27 mouse cellular contexts compared by ENCODE assay signal in the genomic region with DNA sequence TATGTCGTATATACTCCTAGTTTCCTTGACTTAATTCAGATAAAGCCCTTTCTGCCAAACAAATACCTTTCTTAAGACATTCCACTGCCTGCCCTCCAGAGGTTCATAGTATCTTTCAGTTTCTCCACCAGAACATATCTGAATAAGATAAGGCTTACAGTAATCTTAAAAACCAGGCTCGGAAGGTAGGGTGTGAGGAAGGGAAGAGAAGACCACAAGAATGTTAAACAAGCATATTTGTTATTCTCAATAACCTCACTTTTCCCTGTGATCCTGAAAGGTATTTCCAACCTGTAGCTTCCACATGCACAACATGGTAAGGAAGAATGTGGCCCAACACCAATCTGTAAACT. TPM values are rescaled to one million over a fixed set of nuclear protein-coding genes. Genes with fewer than 3 reads are reported as not detected.
DNase-seq lines count a peak whose midpoint lies in the region; ATAC-seq and TF ChIP-seq lines count a peak whose summit lies in the region.
"Had no signal": no experiment of that assay in that cellular context is flagged by ENCODE, and none has a peak within 500 bp of the region (broad histone marks: within the 10 kb centered on the region; RNA-seq: fewer than 3 reads in every experiment).

No protein-coding gene starts in this region.

- H3K9me3 ChIP-seq in heart, embryonic 11.5 days (replicated peaks; ENCODE audit: control insufficient read depth, low read length) = no peaks in the 10 kb centered on the region
- H3K9me3 ChIP-seq in heart, embryonic 10.5 days = no peaks in the 10 kb centered on the region
- H3K9me3 ChIP-seq in megakaryocyte, embryonic 14.5 days = no peaks in the 10 kb centered on the region
- no peaks in the 10 kb centered on the region for H3K9me3 ChIP-seq in liver, embryonic 13.5 days (replicated peaks)
- H3K9me3 ChIP-seq in stomach, postnatal 0 days (ENCODE audit: control insufficient read depth, low read length) = no peaks in the 10 kb centered on the region
- no peaks in the 10 kb centered on the region for H3K9me3 ChIP-seq in kidney, embryonic 14.5 days (ENCODE audit: control insufficient read depth, low read length)
- H3K9me3 ChIP-seq: embryonic facial prominence, embryonic 10.5 days; forebrain, embryonic 13.5 days; heart, embryonic 15.5 days; hindbrain, embryonic 10.5 days; intestine, embryonic 15.5 days; midbrain, embryonic 10.5 days had no signal

- no peaks in the 10 kb centered on the region for H3K27me3 ChIP-seq in heart, embryonic 11.5 days (ENCODE audit: control insufficient read depth, insufficient read depth, low read length)
- H3K27me3 ChIP-seq in heart, embryonic 10.5 days (ENCODE audit: insufficient read depth, poor library complexity, severe bottlenecking) = no peaks in the 10 kb centered on the region
- no peaks in the 10 kb centered on the region for H3K27me3 ChIP-seq in megakaryocyte, embryonic 14.5 days (replicated peaks)
- H3K27me3 ChIP-seq in liver, embryonic 13.5 days = no peaks in the 10 kb centered on the region
- H3K27me3 ChIP-seq in stomach, postnatal 0 days (ENCODE audit: control insufficient read depth, insufficient read depth, low read length) = no peaks in the 10 kb centered on the region
- no peaks in the 10 kb centered on the region for H3K27me3 ChIP-seq in kidney, embryonic 14.5 days (ENCODE audit: control insufficient read depth, insufficient read depth, low read length)
- H3K27me3 ChIP-seq: forebrain, embryonic 13.5 days; heart, embryonic 15.5 days; intestine, embryonic 15.5 days had no signal

- no peak overlapping the region for H3K9ac ChIP-seq in heart, embryonic 11.5 days (ENCODE audit: low read depth, low read length)
- peak overlapping the region; percentile 54 for H3K9ac ChIP-seq in liver, embryonic 13.5 days
- no peak overlapping the region for H3K9ac ChIP-seq in stomach, postnatal 0 days (ENCODE audit: low read length)
- no peak overlapping the region for H3K9ac ChIP-seq in kidney, embryonic 14.5 days (ENCODE audit: low read depth, low read length)
- H3K9ac ChIP-seq: forebrain, embryonic 13.5 days; heart, embryonic 15.5 days; intestine, embryonic 15.5 days had no signal

- no peak for TF ChIP-seq CTCF in stomach, postnatal 0 days (IDR thresholded peaks at IDR 0.05; ENCODE audit: low read depth)

- no peak for ATAC-seq in heart, embryonic 11.5 days (replicated peaks; ENCODE audit: insufficient number of reproducible peaks, low FRiP score, low TSS enrichment)
- ATAC-seq in megakaryocyte, adult 5-6 weeks (ENCODE audit: poor library complexity, severe bottlenecking) = no peak
- ATAC-seq in liver, embryonic 13.5 days (ENCODE audit: low read depth) = peak; percentile 46
- ATAC-seq in megakaryocyte-erythroid progenitor cell, adult 5-6 weeks (replicated peaks; ENCODE audit: low FRiP score, low TSS enrichment, poor library complexity, severe bottlenecking) = peak; percentile 41
- no peak for ATAC-seq in stomach, postnatal 0 days (ENCODE audit: low FRiP score, low TSS enrichment)
- no peak for ATAC-seq in kidney, embryonic 14.5 days (ENCODE audit: low FRiP score, low TSS enrichment)
- ATAC-seq: forebrain, embryonic 13.5 days; hindbrain, embryonic 16.5 days; intestine, embryonic 15.5 days; midbrain, embryonic 16.5 days had no signal

- 22% methylated on average over 2 of the region's 2 CpGs for WGBS in heart, embryonic 11.5 days (ENCODE audit: insufficient replicate concordance)
- 21% methylated on average over 2 of the region's 2 CpGs for WGBS in heart, embryonic 10.5 days
- 9% methylated on average over 2 of the region's 2 CpGs for WGBS in liver, embryonic 13.5 days (ENCODE audit: insufficient replicate concordance)
- 48% methylated on average over 2 of the region's 2 CpGs for WGBS in stomach, postnatal 0 days
- 86% methylated on average over 2 of the region's 2 CpGs for WGBS in kidney, embryonic 14.5 days

- H3K36me3 ChIP-seq in heart, embryonic 11.5 days (ENCODE audit: control insufficient read depth, insufficient read depth, low read length) = no peaks in the 10 kb centered on the region
- no peaks in the 10 kb centered on the region for H3K36me3 ChIP-seq in heart, embryonic 10.5 days
- peaks cover 33% of the 10 kb centered on the region for H3K36me3 ChIP-seq in megakaryocyte, embryonic 14.5 days (replicated peaks; ENCODE audit: low read length)
- no peaks in the 10 kb centered on the region for H3K36me3 ChIP-seq in liver, embryonic 13.5 days
- no peaks in the 10 kb centered on the region for H3K36me3 ChIP-seq in stomach, postnatal 0 days (ENCODE audit: control insufficient read depth, insufficient read depth, low read length)
- no peaks in the 10 kb centered on the region for H3K36me3 ChIP-seq in kidney, embryonic 14.5 days (ENCODE audit: control insufficient read depth, insufficient read depth, low read length)
- H3K36me3 ChIP-seq: embryonic facial prominence, embryonic 10.5 days; heart, embryonic 15.5 days; hindbrain, embryonic 10.5 days; intestine, embryonic 15.5 days had no signal

- peaks cover 14% of the 10 kb centered on the region for H3K4me1 ChIP-seq in heart, embryonic 11.5 days (ENCODE audit: control insufficient read depth, insufficient read depth, low read length)
- peaks cover 8% of the 10 kb centered on the region for H3K4me1 ChIP-seq in heart, embryonic 10.5 days
- H3K4me1 ChIP-seq in megakaryocyte, embryonic 14.5 days = peaks cover 67% of the 10 kb centered on the region
- H3K4me1 ChIP-seq in liver, embryonic 13.5 days (replicated peaks) = peaks cover 70% of the 10 kb centered on the region
- no peaks in the 10 kb centered on the region for H3K4me1 ChIP-seq in stomach, postnatal 0 days (replicated peaks; ENCODE audit: control insufficient read depth, insufficient read depth)
- H3K4me1 ChIP-seq in kidney, embryonic 14.5 days (ENCODE audit: control insufficient read depth, insufficient read depth, low read length) = peaks cover 8% of the 10 kb centered on the region; the same call in 1 of the 2 replicates

- peak overlapping the region; percentile 25 for H3K4me2 ChIP-seq in heart, embryonic 11.5 days
- peak overlapping the region; percentile 58 for H3K4me2 ChIP-seq in liver, embryonic 13.5 days
- H3K4me2 ChIP-seq in stomach, postnatal 0 days (replicated peaks; ENCODE audit: low read depth) = no peak overlapping the region
- no peak overlapping the region for H3K4me2 ChIP-seq in kidney, embryonic 14.5 days (replicated peaks; ENCODE audit: low read depth, low read length)
- H3K4me2 ChIP-seq: forebrain, embryonic 13.5 days; heart, embryonic 15.5 days; intestine, embryonic 15.5 days had no signal

- H3K4me3 ChIP-seq in heart, embryonic 11.5 days (ENCODE audit: low read depth, low read length) = no peak overlapping the region
- H3K4me3 ChIP-seq in heart, embryonic 10.5 days = no peak overlapping the region
- H3K4me3 ChIP-seq in megakaryocyte, embryonic 14.5 days (replicated peaks) = peak overlapping the region; percentile 82
- peak overlapping the region; percentile 32 for H3K4me3 ChIP-seq in liver, embryonic 13.5 days (replicated peaks)
- no peak overlapping the region for H3K4me3 ChIP-seq in stomach, postnatal 0 days (ENCODE audit: low read depth, low read length)
- no peak overlapping the region for H3K4me3 ChIP-seq in kidney, embryonic 14.5 days (ENCODE audit: low read length)
- H3K4me3 ChIP-seq: embryonic facial prominence, embryonic 10.5 days; forebrain, embryonic 13.5 days; heart, embryonic 15.5 days; hindbrain, embryonic 10.5 days; intestine, embryonic 15.5 days; layer of hippocampus, adult 2 months; midbrain, embryonic 10.5 days; myocyte had no signal

- H3K27ac ChIP-seq in heart, embryonic 11.5 days (ENCODE audit: low read depth, low read length) = no peak overlapping the region; the same call in 1 of the 2 replicates
- no peak overlapping the region for H3K27ac ChIP-seq in heart, embryonic 10.5 days
- H3K27ac ChIP-seq in liver, embryonic 13.5 days = peak overlapping the region; percentile 93
- H3K27ac ChIP-seq in stomach, postnatal 0 days (replicated peaks) = no peak overlapping the region
- H3K27ac ChIP-seq in kidney, embryonic 14.5 days (ENCODE audit: low read depth, low read length) = no peak overlapping the region
- H3K27ac ChIP-seq: embryonic facial prominence, embryonic 10.5 days; forebrain, embryonic 13.5 days; heart, embryonic 15.5 days; hindbrain, embryonic 10.5 days; intestine, embryonic 15.5 days; layer of hippocampus, adult 2 months; midbrain, embryonic 10.5 days had no signal

- DNase-seq in heart, embryonic 10.5 days (ENCODE audit: low spot score) = no peak
- DNase-seq in liver, embryonic 13.5 days = peak; percentile 29
- no peak for DNase-seq in stomach, postnatal 0 days (ENCODE audit: low spot score)
- DNase-seq: adrenal gland, adult 2 months; cerebellum, adult 8-10 months; gastrocnemius, postnatal 10 days; kidney, adult 9 months; kidney, postnatal 25 days; layer of hippocampus, postnatal 36 days; lung, adult 18-20 months; thymus, adult 2 months; thymus, postnatal 4 days had no signal

- no peak for TF ChIP-seq EP300 in stomach, postnatal 0 days (optimal IDR thresholded peaks at IDR 0.05)

RNA-seq across cellular contexts. Expression of a gene that starts 5.0 kb away (rescaled TPM):
- polyA plus RNA-seq in heart, embryonic 11.5 days (2014; fragmentation: Nextera tagmentation; extraction: Ambion mirVana) = 16.8 and 22.5 TPM in 2 replicates
- 13.7 and 19.9 TPM in 2 replicates for polyA plus RNA-seq in heart, embryonic 10.5 days (2016; fragmentation: Nextera tagmentation; extraction: Ambion mirVana)
- 20.9 and 34.8 TPM in 2 replicates for polyA plus RNA-seq in megakaryocyte, embryonic 14.5 days (2012; ENCODE audit: insufficient read depth, low replicate concordance)
- total RNA-seq in megakaryocyte, adult 5-6 weeks (2015) = 86.4 and 89.9 TPM in 2 replicates
- 35.2 and 48.5 TPM in 2 replicates for total RNA-seq in megakaryocyte, adult 5-6 weeks (2017)
- 11.5 and 11.9 TPM in 2 replicates for polyA plus RNA-seq in liver, embryonic 13.5 days (2015; fragmentation: Nextera tagmentation; extraction: Ambion mirVana)
- total RNA-seq in megakaryocyte-erythroid progenitor cell, adult 5-6 weeks (2014; fragmentation: Nextera tagmentation) = 61.3 and 82.5 TPM in 2 replicates
- 35.8 and 52.0 TPM in 2 replicates for total RNA-seq in megakaryocyte-erythroid progenitor cell, adult 5-6 weeks (2017)
- polyA plus RNA-seq in stomach, postnatal 0 days (2015; fragmentation: Nextera tagmentation; extraction: Ambion mirVana) = 8.7 and 8.8 TPM in 2 replicates
- polyA plus RNA-seq in kidney, embryonic 14.5 days (2014; fragmentation: Nextera tagmentation; extraction: Ambion mirVana) = 30.8 and 36.9 TPM in 2 replicates

Comparison
In these comparisons a context has a peak if more than half of its experiments do, and no peak if none do; other contexts are left out.
1. ATAC-seq: peak in liver, embryonic 13.5 days (single experiment) and megakaryocyte-erythroid progenitor cell, adult 5-6 weeks (single experiment); none in heart, embryonic 11.5 days (single experiment), megakaryocyte, adult 5-6 weeks (single experiment), stomach, postnatal 0 days (single experiment) and kidney, embryonic 14.5 days (single experiment).
2. H3K4me2 ChIP-seq: peak in heart, embryonic 11.5 days (single experiment) and liver, embryonic 13.5 days (single experiment); none in stomach, postnatal 0 days (single experiment) and kidney, embryonic 14.5 days (single experiment).
3. H3K4me3 ChIP-seq: peak in megakaryocyte, embryonic 14.5 days (single experiment) and liver, embryonic 13.5 days (single experiment); none in heart, embryonic 11.5 days (single experiment), heart, embryonic 10.5 days (single experiment), stomach, postnatal 0 days (single experiment) and kidney, embryonic 14.5 days (single experiment).